Comparison of ENCODE assay signal across 17 mouse cellular contexts in the genomic region with DNA sequence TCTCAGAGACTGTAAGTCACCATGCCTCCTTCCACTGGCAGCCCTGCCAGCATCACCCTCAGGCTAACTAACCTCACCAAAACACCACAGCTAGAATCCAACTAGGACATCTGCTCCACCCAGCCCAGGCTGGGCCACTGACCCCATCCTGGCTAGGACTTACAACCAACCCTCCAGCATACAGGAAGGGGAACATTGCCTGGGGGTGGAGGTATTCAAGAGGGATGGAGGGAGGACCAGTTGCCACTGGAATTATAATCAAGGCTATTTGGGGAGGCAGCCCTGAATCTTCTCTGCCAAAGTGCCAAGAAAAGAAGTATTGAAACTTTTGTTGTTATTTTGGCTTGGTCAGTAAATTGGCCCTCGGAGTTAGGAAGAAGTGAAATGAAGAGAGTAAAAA. TPM values are rescaled to one million over a fixed set of nuclear protein-coding genes. Genes with fewer than 3 reads are reported as not detected.
DNase-seq lines count a peak whose midpoint lies in the region; ATAC-seq and TF ChIP-seq lines count a peak whose summit lies in the region.
"Had no signal": no experiment of that assay in that cellular context is flagged by ENCODE, and none has a peak within 500 bp of the region (broad histone marks: within the 10 kb centered on the region; RNA-seq: fewer than 3 reads in every experiment).

No protein-coding gene starts in this region.

- no peaks in the 10 kb centered on the region for H3K36me3 ChIP-seq in heart, embryonic 13.5 days
- H3K36me3 ChIP-seq in lung, embryonic 14.5 days (ENCODE audit: insufficient read depth), result no peaks in the 10 kb centered on the region
- H3K36me3 ChIP-seq in limb, embryonic 13.5 days, result no peaks in the 10 kb centered on the region
- H3K36me3 ChIP-seq: heart, embryonic 10.5 days; stomach, embryonic 15.5 days had no signal

- no peaks in the 10 kb centered on the region for H3K9me3 ChIP-seq in heart, embryonic 13.5 days
- no peaks in the 10 kb centered on the region for H3K9me3 ChIP-seq in lung, embryonic 14.5 days (ENCODE audit: low read depth, low read length)
- H3K9me3 ChIP-seq in limb, embryonic 13.5 days, result no peaks in the 10 kb centered on the region
- H3K9me3 ChIP-seq: heart, embryonic 10.5 days; stomach, embryonic 15.5 days had no signal

- H3K9ac ChIP-seq in heart, embryonic 13.5 days, result no peak overlapping the region
- H3K9ac ChIP-seq in lung, embryonic 14.5 days, result no peak overlapping the region
- H3K9ac ChIP-seq in limb, embryonic 13.5 days, result no peak overlapping the region
- H3K9ac ChIP-seq: stomach, embryonic 15.5 days had no signal

- peaks cover 86% of the 10 kb centered on the region for H3K27me3 ChIP-seq in heart, embryonic 13.5 days (replicated peaks)
- H3K27me3 ChIP-seq in lung, embryonic 14.5 days (ENCODE audit: insufficient read depth, low read length), result peaks cover 45% of the 10 kb centered on the region
- H3K27me3 ChIP-seq in limb, embryonic 13.5 days, result peaks cover 51% of the 10 kb centered on the region

- TF ChIP-seq POLR2A in brain, embryonic 14.5 days (IDR thresholded peaks at IDR 0.05; ENCODE audit: borderline replicate concordance, extremely low read depth, insufficient read depth, insufficient read length, poor library complexity, severe bottlenecking), result no peak

- ATAC-seq in heart, embryonic 13.5 days (ENCODE audit: extremely low read depth, insufficient number of reproducible peaks, low FRiP score, low TSS enrichment), result no peak
- ATAC-seq in lung, embryonic 14.5 days (ENCODE audit: insufficient read depth), result no peak
- ATAC-seq in limb, embryonic 13.5 days (ENCODE audit: low FRiP score, low read depth), result no peak
- ATAC-seq: lung, postnatal 0 days; Patski had no signal

- H3K4me3 ChIP-seq in heart, embryonic 13.5 days, result no peak overlapping the region
- peak overlapping the region; percentile 55; the same call in 1 of the 2 replicates for H3K4me3 ChIP-seq in lung, embryonic 14.5 days (ENCODE audit: low read depth, low read length)
- H3K4me3 ChIP-seq in limb, embryonic 13.5 days, result no peak overlapping the region

- H3K4me2 ChIP-seq in heart, embryonic 13.5 days, result peak overlapping the region; percentile 99
- peak overlapping the region; percentile 98; the same call in 1 of the 2 replicates for H3K4me2 ChIP-seq in lung, embryonic 14.5 days
- peak overlapping the region; percentile 96 for H3K4me2 ChIP-seq in limb, embryonic 13.5 days (replicated peaks)

- peaks cover 27% of the 10 kb centered on the region for H3K4me1 ChIP-seq in heart, embryonic 13.5 days
- peaks cover 6% of the 10 kb centered on the region for H3K4me1 ChIP-seq in lung, embryonic 14.5 days (ENCODE audit: insufficient read depth)
- H3K4me1 ChIP-seq in limb, embryonic 13.5 days, result peaks cover 23% of the 10 kb centered on the region

- DNase-seq in heart, postnatal 4 days, result no peak
- DNase-seq in lung, embryonic 14.5 days, result no peak
- DNase-seq in lung, adult 18-20 months, result no peak
- peak; percentile 26 for DNase-seq in brain, embryonic 14.5 days (ENCODE audit: low read depth)
- no peak for DNase-seq in urinary bladder, adult 2 months (ENCODE audit: low spot score)
- DNase-seq: cerebellum, postnatal 25 days; kidney, postnatal 36 days; liver; right cerebral cortex, postnatal 4 days; thymus, postnatal 25 days had no signal

- WGBS in heart, embryonic 13.5 days, result 74% methylated on average over 1 of the region's 1 CpGs
- WGBS in lung, embryonic 14.5 days, result 62% methylated on average over 1 of the region's 1 CpGs
- WGBS in limb, embryonic 13.5 days, result 52% methylated on average over 1 of the region's 1 CpGs

- H3K27ac ChIP-seq in heart, embryonic 13.5 days (replicated peaks), result no peak overlapping the region
- no peak overlapping the region for H3K27ac ChIP-seq in lung, embryonic 14.5 days (ENCODE audit: low read depth)
- H3K27ac ChIP-seq in limb, embryonic 13.5 days, result no peak overlapping the region

- no peak for TF ChIP-seq CTCF in lung, embryonic 14.5 days (IDR thresholded peaks at IDR 0.05; ENCODE audit: low read depth)
- no peak for TF ChIP-seq CTCF in brain, embryonic 14.5 days (IDR thresholded peaks at IDR 0.05; ENCODE audit: borderline replicate concordance, extremely low read depth, insufficient read depth, insufficient read length)

RNA-seq across cellular contexts. Expression of a gene that starts 2.0 kb away (rescaled TPM):
- 8.2 and 9.5 TPM in 2 replicates for polyA plus RNA-seq in heart, embryonic 13.5 days (2015; fragmentation: Nextera tagmentation; extraction: Ambion mirVana)
- 1 to 10 TPM; 6.6 to 6.8 TPM for total RNA-seq in heart, postnatal 4 days (2021)
- 14.6 and 14.8 TPM in 2 replicates for polyA plus RNA-seq in lung, embryonic 14.5 days (2014; fragmentation: Nextera tagmentation; extraction: Ambion mirVana)
- 7.3 and 10.4 TPM in 2 replicates for polyA plus RNA-seq in brain, embryonic 14.5 days (2012; rRNA removed)
- 15.6 and 17.9 TPM in 2 replicates for polyA plus RNA-seq in limb, embryonic 13.5 days (2015; fragmentation: Nextera tagmentation; extraction: Ambion mirVana)
- 0.44 and 0.65 TPM in 2 replicates for polyA plus RNA-seq in urinary bladder, adult 2 months (2012; rRNA removed)
- total RNA-seq: neutrophil, adult 5-6 weeks had no signal

RNA-seq across cellular contexts. Expression of a gene that starts 50.4 kb away (rescaled TPM):
- polyA plus RNA-seq in heart, embryonic 13.5 days (2015; fragmentation: Nextera tagmentation; extraction: Ambion mirVana), result 18.8 and 20.1 TPM in 2 replicates
- total RNA-seq in heart, postnatal 4 days (2021), result 10 to 100 TPM; 21.6 to 21.7 TPM
- 31.5 and 34.3 TPM in 2 replicates for polyA plus RNA-seq in lung, embryonic 14.5 days (2014; fragmentation: Nextera tagmentation; extraction: Ambion mirVana)
- polyA plus RNA-seq in brain, embryonic 14.5 days (2012; rRNA removed), result 25.2 and 33.5 TPM in 2 replicates
- 47.4 and 47.9 TPM in 2 replicates for polyA plus RNA-seq in limb, embryonic 13.5 days (2015; fragmentation: Nextera tagmentation; extraction: Ambion mirVana)
- polyA plus RNA-seq in urinary bladder, adult 2 months (2012; rRNA removed), result 14.7 and 15.4 TPM in 2 replicates
